Mouse (Mus musculus) lung, postnatal 0 days (tissue): Measurements from ENCODE around the gene Gli2. TPM values are rescaled to one million over a fixed set of nuclear protein-coding genes. Genes with fewer than 3 reads are reported as not detected.
A peak's percentile ranks its signal among the peaks of the same experiment; 100 is the strongest.

ENCODE experiments used
- ATAC-seq: fragments of 200-750 bp; cut with Nextera tagmentation; 2 replicates; pipeline ENCODE4 v1.8.0; 2017; ENCODE audit warnings: moderate library complexity
- DNase-seq: peaks from one replicate; pipeline ENCODE4 v3.0.0-alpha.2; 2016; ENCODE audit warnings: low spot score
- H3K27ac ChIP-seq: fragments of 300-500 bp; sonication (generic); 2 replicates; pipeline ENCODE4 v1.5.1; 2014; ENCODE audit warnings: antibody characterized with exemption, mild to moderate bottlenecking, low read length, mixed read lengths
- H3K27me3 ChIP-seq: fragments of 300-500 bp; sonication (generic); replicated peaks from 2 replicates; pipeline ENCODE4 v1.6.1; 2014; ENCODE audit warnings: low read length, mixed read lengths; ENCODE audit not compliant: insufficient read depth
- H3K36me3 ChIP-seq: fragments of 300-500 bp; sonication (generic); 2 replicates; pipeline ENCODE4 v1.6.1; 2014; ENCODE audit warnings: low read length, mixed read lengths; ENCODE audit not compliant: insufficient read depth
- H3K4me1 ChIP-seq: fragments of 300-500 bp; sonication (generic); 2 replicates; pipeline ENCODE4 v1.6.1; 2014; ENCODE audit warnings: antibody characterized with exemption, low read depth, low read length, mixed read lengths; ENCODE audit not compliant: insufficient read depth
- H3K4me2 ChIP-seq: fragments of 300-500 bp; sonication (generic); replicated peaks from 2 replicates; pipeline ENCODE4 v1.6.1; 2014; ENCODE audit warnings: low read depth, mild to moderate bottlenecking, low read length, moderate library complexity, mixed read lengths
- H3K4me3 ChIP-seq: fragments of 300-500 bp; sonication (generic); 2 replicates; pipeline ENCODE4 v1.5.1; 2014; ENCODE audit warnings: low read depth, low read length
- H3K9ac ChIP-seq: fragments of 300-500 bp; sonication (generic); replicated peaks from 2 replicates; pipeline ENCODE4 v1.6.1; 2014; ENCODE audit warnings: low read depth, mild to moderate bottlenecking
- H3K9me3 ChIP-seq: fragments of 300-500 bp; sonication (generic); 2 replicates; pipeline ENCODE4 v1.6.1; 2016; ENCODE audit warnings: low read length, mixed read lengths
- CTCF ChIP-seq: IDR thresholded peaks from 2 replicates; pipeline ENCODE4 v1.5.1; 2016; ENCODE audit warnings: antibody characterized with exemption, mild to moderate bottlenecking
- EP300 ChIP-seq: IDR thresholded peaks from 2 replicates; pipeline ENCODE4 v1.6.1; 2016; ENCODE audit warnings: antibody characterized with exemption, mild to moderate bottlenecking, control low read depth
- WGBS: fragments of 180-500 bp; shearing (Covaris S2); extraction: QIAGEN DNeasy Blood & Tissue Kit; methylation state at CpG from one replicate; pipeline ENCODE4 v1.1.7; 2014; 5-methylcytosine and 5-hydroxymethylcytosine counted together
- polyA plus RNA-seq: library from polyadenylated mRNA; unstranded; fragments of >200 nt; fragmentation: Nextera tagmentation; extraction: Ambion mirVana; gene quantifications from 2 replicates; pipeline ENCODE4 v1.2.1, GENCODE M21; 2015

Gene Gli2
- polyA plus RNA-seq, 1 experiment from 2014 or later, result 2.7 TPM

DNA sequence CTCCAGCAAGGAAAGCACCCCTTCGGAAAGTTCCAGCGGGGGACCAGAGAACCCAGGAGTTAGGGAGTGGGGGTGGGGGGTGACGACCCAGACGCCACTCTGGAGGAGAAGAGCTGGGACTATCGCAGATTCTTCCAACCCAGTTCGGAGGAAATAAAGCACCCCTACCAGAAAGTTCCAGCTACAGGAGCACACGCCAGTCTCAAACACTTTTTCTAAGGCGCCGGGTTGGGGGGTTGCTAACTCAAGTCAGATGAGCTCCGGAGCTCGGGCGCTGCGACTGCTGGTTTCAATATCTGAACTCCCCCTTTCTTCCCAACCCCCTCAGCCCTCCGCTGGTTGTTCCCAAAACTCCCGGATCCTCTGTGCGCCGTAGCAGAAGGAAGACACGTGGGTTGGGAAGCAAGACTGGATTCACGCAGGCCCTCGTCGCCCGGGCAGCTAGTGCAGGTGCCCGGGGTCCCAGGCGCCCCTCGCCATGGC, 494 bp upstream of the Gli2 start:
- H3K36me3 ChIP-seq, result no peaks in the 10 kb centered on the region
- ATAC-seq (no peak; the same call in 1 of the 2 replicates), DNase-seq (peak; percentile 53)
- H3K4me1 ChIP-seq, result 0 out of 2 replicates have a peak, but pooled peaks cover 4% of the 10 kb centered on the region
- H3K4me3 ChIP-seq, result peak overlapping the region; percentile 45
- no peaks in the 10 kb centered on the region for H3K9me3 ChIP-seq
- H3K27me3 ChIP-seq, result peaks cover 35% of the 10 kb centered on the region; the same call in 1 of the 2 replicates
- H3K4me2 ChIP-seq, result peak overlapping the region; percentile 79
- peak overlapping the region; percentile 51 for H3K27ac ChIP-seq
- 0% methylated on average over 25 of the region's 25 CpGs for WGBS
- H3K9ac ChIP-seq, result peak overlapping the region; percentile 19
- TF ChIP-seq CTCF, result no peak
- no peak for TF ChIP-seq EP300

DNA sequence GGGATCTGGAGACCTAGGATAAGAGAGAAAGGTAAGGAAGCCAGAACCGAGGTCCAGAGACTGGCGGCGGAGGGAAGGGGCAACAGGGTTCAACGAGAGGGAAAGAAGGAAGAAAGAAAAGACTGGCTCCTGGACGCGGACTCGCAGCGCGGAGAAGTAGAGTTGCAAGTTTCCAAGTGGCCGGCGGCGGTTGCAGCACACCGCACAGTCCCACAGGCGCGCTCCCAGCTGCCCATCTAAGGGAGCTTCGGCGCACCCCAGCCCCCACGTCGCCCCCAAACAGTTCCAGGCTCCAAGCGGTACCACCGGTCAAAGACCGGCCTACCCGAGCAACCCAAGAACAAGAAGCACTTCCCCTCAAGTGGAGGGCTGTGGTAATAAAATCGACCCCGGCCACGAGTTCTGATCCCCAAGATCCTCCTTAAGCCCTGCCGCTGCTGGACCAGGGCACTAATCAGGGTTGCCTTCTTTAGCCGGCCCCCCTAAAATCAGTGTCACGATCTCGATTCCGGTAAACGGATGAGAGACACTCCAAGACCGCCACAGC, 715 bp downstream of the Gli2 start:
- 0% methylated on average over 32 of the region's 33 CpGs for WGBS
- DNase-seq (peak; percentile 50), ATAC-seq (0 out of 2 replicates have a peak, but pooled peaks have one; percentile 10)
- Histone ChIP-seq H3K9me3 (no peaks in the 10 kb centered on the region), H3K4me1 (0 out of 2 replicates have a peak, but pooled peaks cover 4% of the 10 kb centered on the region), H3K4me2 (peak overlapping the region; percentile 79), H3K27ac (peak overlapping the region; percentile 66), H3K36me3 (no peaks in the 10 kb centered on the region), H3K9ac (peak overlapping the region; percentile 16; the same call in 1 of the 2 replicates), H3K4me3 (peak overlapping the region; percentile 45), H3K27me3 (peaks cover 41% of the 10 kb centered on the region; the same call in 1 of the 2 replicates)
- TF ChIP-seq EP300, result no peak
- TF ChIP-seq CTCF, result no peak

DNA sequence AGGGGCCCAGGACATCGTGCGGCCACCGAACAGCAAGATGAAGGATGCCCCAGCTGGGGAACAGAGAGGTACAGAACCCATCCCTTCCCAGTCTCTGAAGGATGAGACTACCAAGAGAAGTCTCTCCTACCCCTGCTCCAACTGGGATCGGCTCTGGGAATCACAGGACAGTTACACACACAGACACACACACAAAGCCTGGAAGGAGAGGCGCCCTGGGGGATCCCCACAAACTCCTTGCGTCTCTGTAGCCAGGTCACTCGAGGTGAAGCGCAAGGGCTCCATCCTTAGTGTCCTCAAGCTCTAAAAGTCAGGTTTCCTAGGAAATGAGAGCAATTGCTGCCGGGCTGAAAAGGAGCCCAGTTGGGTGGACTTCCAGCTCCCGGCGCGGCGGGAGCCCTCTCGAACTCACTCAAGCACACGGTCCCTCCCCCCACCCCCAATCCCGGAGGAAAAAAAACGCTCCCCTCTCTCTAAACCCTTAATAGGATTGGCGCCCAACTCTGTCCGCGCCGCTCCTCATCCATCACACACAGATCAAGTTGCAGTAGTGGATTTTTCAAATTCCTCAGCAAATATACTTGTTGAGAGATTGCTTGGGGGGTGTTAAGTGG, 1.4 kb downstream of the Gli2 start:
- peak; percentile 51 for DNase-seq
- 1% methylated on average over 21 of the region's 21 CpGs for WGBS

DNA sequence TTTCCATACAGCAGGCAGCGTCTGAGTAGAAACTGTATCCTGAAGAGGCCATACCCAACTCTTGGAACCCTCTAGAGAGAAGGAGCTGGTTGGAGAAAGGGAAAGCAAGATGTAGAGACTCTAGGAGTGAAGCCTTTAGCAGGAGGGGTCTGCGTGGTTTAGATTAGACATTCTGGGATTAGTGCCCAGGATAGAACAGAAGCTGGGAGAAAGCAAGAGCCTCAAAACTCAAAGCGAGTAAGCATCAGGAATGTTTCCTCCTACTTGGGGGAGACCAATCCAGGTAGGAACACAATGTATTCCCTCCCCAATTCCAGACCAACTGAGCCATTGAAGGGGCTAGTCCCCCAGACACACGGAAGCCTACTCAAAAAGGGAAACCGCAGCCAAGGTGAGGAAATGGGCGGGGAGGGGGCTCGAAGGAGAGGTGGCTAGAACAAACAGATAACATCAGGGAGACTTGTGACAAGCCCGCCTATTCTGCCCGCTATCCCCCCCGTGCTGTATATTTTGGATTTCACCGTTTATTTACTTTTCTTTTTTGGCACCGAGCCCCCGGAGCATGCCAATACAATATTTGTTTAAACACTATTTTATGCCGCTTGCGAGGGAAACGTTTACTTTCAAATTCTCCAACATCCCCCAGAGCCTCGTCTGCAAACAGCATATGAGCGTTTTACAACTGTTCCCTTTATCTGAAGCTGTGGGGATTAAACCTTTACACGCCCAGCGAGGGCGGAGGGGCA, 2.1 kb downstream of the Gli2 start:
- TF ChIP-seq CTCF, result no peak
- no peak for TF ChIP-seq EP300
- Histone ChIP-seq H3K4me1 (0 out of 2 replicates have a peak, but pooled peaks cover 4% of the 10 kb centered on the region), H3K36me3 (no peaks in the 10 kb centered on the region), H3K9ac (no peak overlapping the region), H3K4me2 (peak overlapping the region; percentile 79), H3K4me3 (peak overlapping the region; percentile 45), H3K27me3 (peaks cover 42% of the 10 kb centered on the region; the same call in 1 of the 2 replicates), H3K27ac (peak overlapping the region; percentile 66; the same call in 1 of the 2 replicates), H3K9me3 (no peaks in the 10 kb centered on the region)
- peak; percentile 24 for DNase-seq
- 4% methylated on average over 21 of the region's 21 CpGs for WGBS
- no peak for ATAC-seq

More for the DNA sequence above, 1.4 kb downstream of the Gli2 start:
- peak overlapping the region; percentile 45 for H3K4me3 ChIP-seq
- H3K9ac ChIP-seq, result 0 out of 2 replicates have a peak overlapping the region, but pooled peaks have one; percentile 16
- H3K4me2 ChIP-seq, result peak overlapping the region; percentile 79
- peaks cover 42% of the 10 kb centered on the region; the same call in 1 of the 2 replicates for H3K27me3 ChIP-seq
- H3K27ac ChIP-seq, result peak overlapping the region; percentile 66
- no peaks in the 10 kb centered on the region for H3K9me3 ChIP-seq
- 0 out of 2 replicates have a peak, but pooled peaks cover 4% of the 10 kb centered on the region for H3K4me1 ChIP-seq
- ATAC-seq, result no peak
- TF ChIP-seq CTCF (no peak), EP300 (no peak)
- H3K36me3 ChIP-seq, result no peaks in the 10 kb centered on the region

DNA sequence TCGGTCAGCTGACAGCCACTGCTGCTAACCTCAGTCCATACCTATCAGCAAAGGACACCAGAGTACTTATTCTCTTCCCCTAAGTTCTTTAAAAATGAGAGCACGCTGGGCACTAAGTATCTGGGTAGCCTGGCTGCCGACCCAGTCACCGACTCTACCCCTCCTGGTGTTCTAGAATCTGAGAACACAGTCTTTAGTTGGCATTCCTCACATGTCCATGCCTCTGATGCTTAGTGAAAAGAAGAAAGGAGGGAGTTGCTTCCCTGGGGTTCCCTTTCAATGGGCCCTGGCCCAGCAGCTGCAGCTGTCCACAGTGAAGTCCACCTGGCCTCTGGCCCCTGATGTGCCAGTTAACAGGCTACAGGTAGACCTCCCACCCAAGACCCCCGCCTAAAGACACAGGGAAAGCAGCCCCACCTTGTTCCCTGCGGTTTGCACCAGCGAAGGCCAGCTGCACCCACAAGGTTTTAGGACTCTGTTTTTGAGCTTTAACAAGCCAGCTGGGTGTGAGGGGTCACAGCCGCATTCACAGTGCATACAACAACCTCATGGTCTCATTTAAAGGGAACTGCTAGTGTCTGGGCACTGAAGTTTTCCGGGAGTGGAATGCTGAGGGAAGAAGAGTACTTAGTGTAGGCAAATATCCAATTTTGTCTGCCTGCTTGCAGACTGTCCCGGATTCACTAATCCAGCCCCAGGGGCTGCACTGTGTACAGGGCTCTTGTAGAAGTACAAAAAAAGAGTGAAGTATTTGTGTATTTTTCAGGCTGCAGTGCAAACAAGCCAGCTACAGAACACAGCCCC, 3.4 kb downstream of the Gli2 start:
- no peak overlapping the region for H3K4me2 ChIP-seq
- 0 out of 2 replicates have a peak, but pooled peaks cover 4% of the 10 kb centered on the region for H3K4me1 ChIP-seq
- no peak for ATAC-seq
- H3K36me3 ChIP-seq, result no peaks in the 10 kb centered on the region
- no peak overlapping the region for H3K4me3 ChIP-seq
- peaks cover 47% of the 10 kb centered on the region; the same call in 1 of the 2 replicates for H3K27me3 ChIP-seq
- no peaks in the 10 kb centered on the region for H3K9me3 ChIP-seq
- H3K27ac ChIP-seq, result no peak overlapping the region
- peak; percentile 36 for DNase-seq
- no peak overlapping the region for H3K9ac ChIP-seq
- 28% methylated on average over 10 of the region's 10 CpGs for WGBS
- TF ChIP-seq EP300 (no peak), CTCF (no peak)
